ENCODE assay signal across 15 mouse cellular contexts in genomic region chr10:56129642-56130041, GRCm38 (mm10).
"Had no signal": no experiment of that assay in that cellular context is flagged by ENCODE, and none has a peak within 500 bp of the region (broad histone marks: within the 10 kb centered on the region; RNA-seq: fewer than 3 reads in every experiment).

No protein-coding gene starts in this region.

- H3K4me3 ChIP-seq: neural tube, embryonic 15.5 days; stomach, embryonic 15.5 days had no signal

- H3K4me2 ChIP-seq: neural tube, embryonic 15.5 days; stomach, embryonic 15.5 days had no signal

- H3K9ac ChIP-seq: neural tube, embryonic 15.5 days; stomach, embryonic 15.5 days had no signal

- H3K9me3 ChIP-seq: neural tube, embryonic 15.5 days; stomach, embryonic 15.5 days had no signal

- H3K4me1 ChIP-seq: neural tube, embryonic 15.5 days; stomach, embryonic 15.5 days had no signal

- H3K27ac ChIP-seq: neural tube, embryonic 15.5 days; stomach, embryonic 15.5 days; stomach, postnatal 0 days had no signal

- H3K27me3 ChIP-seq: neural tube, embryonic 15.5 days; stomach, embryonic 15.5 days had no signal

- H3K36me3 ChIP-seq: neural tube, embryonic 15.5 days; stomach, embryonic 15.5 days had no signal

- DNase-seq: retina, postnatal 1 day; right cerebral cortex, adult 18-20 months; right cerebral cortex, postnatal 14 days; right cerebral cortex, postnatal 25 days; right cerebral cortex, postnatal 4 days; spleen, adult 18-20 months; thymus, adult 18-20 months; thymus, adult 2 months; thymus, postnatal 14 days; thymus, postnatal 25 days; thymus, postnatal 36 days; thymus, postnatal 4 days had no signal
